Mouse (Mus musculus) bone marrow macrophage, adult 2 months (primary cell): Measurements from ENCODE around the gene Acsm3.

ENCODE experiments used
- CTCF ChIP-seq: IDR thresholded peaks from 2 replicates; pipeline ENCODE4 v1.5.1; 2012; ENCODE audit warnings: low read depth, mild to moderate bottlenecking, low read length, moderate library complexity
- POLR2A ChIP-seq: IDR thresholded peaks from 2 replicates; pipeline ENCODE4 v1.6.1; 2012; ENCODE audit warnings: mild to moderate bottlenecking, low read depth, low read length, borderline replicate concordance

DNA sequence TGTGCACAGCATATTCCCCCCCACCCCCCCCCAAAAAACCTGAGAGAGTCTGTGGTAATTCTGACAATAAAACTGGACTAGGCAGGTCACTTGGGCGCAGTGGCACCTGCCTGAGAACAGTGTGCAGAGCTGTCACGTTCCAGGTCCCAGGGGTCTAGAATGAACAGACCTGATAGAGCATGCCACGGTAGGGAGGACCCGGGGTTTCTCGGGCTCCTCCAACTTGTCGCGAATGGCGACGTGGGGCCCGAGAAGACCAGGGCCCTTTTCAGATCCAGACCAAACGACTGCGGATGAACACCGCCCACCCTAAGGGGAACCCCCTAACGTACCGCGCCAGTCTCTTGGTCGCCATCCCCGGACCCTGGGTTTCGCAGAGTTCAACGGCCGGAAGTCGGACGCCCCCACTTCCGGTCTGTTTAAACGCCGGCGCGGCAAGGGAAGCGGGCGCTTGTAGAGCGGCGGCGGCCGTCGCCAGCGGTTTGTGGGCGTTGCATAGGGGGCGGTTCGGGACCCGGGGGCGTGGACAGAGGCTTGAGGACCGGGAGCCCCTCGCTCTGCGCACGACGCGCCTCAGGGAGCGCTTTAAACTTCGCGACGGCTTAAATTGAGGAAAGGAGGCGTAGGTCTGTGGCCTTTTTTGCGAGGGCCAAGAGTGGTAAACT lies 33.0 kb downstream of the Acsm3 start, which contains the start of the genes Rexo5 and Eri2:
- TF ChIP-seq CTCF: no peak
- no peak for TF ChIP-seq POLR2A
